Mouse (Mus musculus) heart, postnatal 0 days (tissue): ENCODE data around the gene Hunk. TPM values are rescaled to one million over a fixed set of nuclear protein-coding genes. Genes with fewer than 3 reads are reported as not detected.

ENCODE experiments used
- ATAC-seq: fragments of 200-750 bp; cut with Nextera tagmentation; 2 replicates; pipeline ENCODE4 v1.8.0; 2017; ENCODE audit warnings: low read depth, moderate number of reproducible peaks, moderate library complexity; ENCODE audit not compliant: insufficient read depth
- DNase-seq: peaks from one replicate; pipeline ENCODE4 v3.0.0-alpha.2; 2016; ENCODE audit warnings: low spot score
- H3K27ac ChIP-seq: fragments of 300-500 bp; sonication (generic); 2 replicates; pipeline ENCODE4 v1.5.1; 2014; ENCODE audit warnings: low read depth, mild to moderate bottlenecking
- H3K27me3 ChIP-seq: fragments of 300-500 bp; sonication (generic); 2 replicates; pipeline ENCODE4 v1.6.1; 2014; ENCODE audit warnings: low read length, mixed read lengths; ENCODE audit not compliant: control insufficient read depth, insufficient read depth
- H3K36me3 ChIP-seq: fragments of 300-500 bp; sonication (generic); replicated peaks from 2 replicates; pipeline ENCODE4 v1.6.1; 2014; ENCODE audit warnings: low read length, mixed read lengths; ENCODE audit not compliant: control insufficient read depth, insufficient read depth
- H3K4me1 ChIP-seq: fragments of 300-500 bp; sonication (generic); 2 replicates; pipeline ENCODE4 v1.6.1; 2014; ENCODE audit warnings: antibody characterized with exemption; ENCODE audit not compliant: control insufficient read depth, insufficient read depth
- H3K4me2 ChIP-seq: fragments of 300-500 bp; sonication (generic); 2 replicates; pipeline ENCODE4 v1.6.1; 2014; ENCODE audit warnings: low read depth, mild to moderate bottlenecking, low read length, moderate library complexity
- H3K4me3 ChIP-seq: fragments of 300-500 bp; sonication (generic); 2 replicates; pipeline ENCODE4 v1.5.1; 2014; ENCODE audit warnings: low read depth, low read length
- H3K9ac ChIP-seq: fragments of 300-500 bp; sonication (generic); replicated peaks from 2 replicates; pipeline ENCODE4 v1.6.1; 2014; ENCODE audit warnings: low read depth, low read length, mixed read lengths
- H3K9me3 ChIP-seq: fragments of 300-500 bp; sonication (generic); replicated peaks from 2 replicates; pipeline ENCODE4 v1.6.1; 2016; ENCODE audit warnings: low read length; ENCODE audit not compliant: control insufficient read depth
- CTCF ChIP-seq: IDR thresholded peaks from 2 replicates; pipeline ENCODE4 v1.5.1; 2016; ENCODE audit warnings: antibody characterized with exemption, control low read depth, low read depth
- EP300 ChIP-seq: IDR thresholded peaks from 2 replicates; pipeline ENCODE4 v1.6.1; 2016; ENCODE audit warnings: antibody characterized with exemption, low read depth
- WGBS: fragments of 180-500 bp; shearing (Covaris S2); extraction: QIAGEN DNeasy Blood & Tissue Kit; methylation state at CpG from one replicate; pipeline ENCODE4 v1.1.7; 2014; 5-methylcytosine and 5-hydroxymethylcytosine counted together
- polyA plus RNA-seq: library from polyadenylated mRNA; unstranded; fragments of >200 nt; fragmentation: Nextera tagmentation; extraction: Ambion mirVana; gene quantifications from 2 replicates; pipeline ENCODE4 v1.2.1, GENCODE M21; 2015
- total RNA-seq: library from RNA; depleted of rRNA; stranded (reverse); fragments of >200 nt; gene quantifications from 2 replicates; pipeline ENCODE4 v1.2.3, GENCODE M21; 2014; ENCODE audit warnings: low replicate concordance

The Hunk gene
- total and polyA plus RNA-seq, 2 experiments from 2014 or later = 1.6 to 3.3 TPM

GRCm38 (mm10) chr16:90416621-90417020 is 30.8 kb downstream of the Hunk start:
- DNase-seq = no peak
- Histone ChIP-seq H3K4me1 (peaks cover 6% of the 10 kb centered on the region; the same call in 1 of the 2 replicates), H3K4me3 (no peak overlapping the region), H3K27me3 (no peaks in the 10 kb centered on the region), H3K4me2 (no peak overlapping the region), H3K27ac (no peak overlapping the region), H3K36me3 (no peaks in the 10 kb centered on the region; the same call in 1 of the 2 replicates), H3K9me3 (no peaks in the 10 kb centered on the region), H3K9ac (no peak overlapping the region)
- TF ChIP-seq CTCF = no peak
- TF ChIP-seq EP300 = no peak
- no peak for ATAC-seq

- ATAC-seq (no peak), DNase-seq (peak; percentile 15)
- Histone ChIP-seq H3K27ac (no peak overlapping the region), H3K4me2 (no peak overlapping the region), H3K9me3 (no peaks in the 10 kb centered on the region), H3K36me3 (no peaks in the 10 kb centered on the region; the same call in 1 of the 2 replicates), H3K9ac (no peak overlapping the region), H3K27me3 (no peaks in the 10 kb centered on the region), H3K4me1 (peaks cover 25% of the 10 kb centered on the region), H3K4me3 (no peak overlapping the region)
- TF ChIP-seq EP300 (no peak), CTCF (no peak)
- WGBS = 23% methylated on average over 12 of the region's 12 CpGs
Measured at GRCm38 (mm10) chr16:90418661-90419060, 32.8 kb downstream of the Hunk start.

GRCm38 (mm10) chr16:90421145-90421544 is 35.3 kb downstream of the Hunk start:
- 71% methylated on average over 7 of the region's 7 CpGs for WGBS
- Histone ChIP-seq H3K4me1 (peaks cover 32% of the 10 kb centered on the region), H3K9ac (no peak overlapping the region), H3K36me3 (no peaks in the 10 kb centered on the region), H3K9me3 (no peaks in the 10 kb centered on the region), H3K27ac (no peak overlapping the region), H3K4me3 (no peak overlapping the region), H3K27me3 (no peaks in the 10 kb centered on the region), H3K4me2 (no peak overlapping the region)
- ATAC-seq (no peak), DNase-seq (no peak)
- TF ChIP-seq EP300 (no peak), CTCF (no peak)

- ATAC-seq (no peak), DNase-seq (no peak)
- no peaks in the 10 kb centered on the region for H3K9me3 ChIP-seq
- peaks cover 32% of the 10 kb centered on the region for H3K4me1 ChIP-seq
- H3K27me3 ChIP-seq = no peaks in the 10 kb centered on the region
- H3K27ac ChIP-seq = peak overlapping the region; percentile 27; the same call in 1 of the 2 replicates
- whole genome bisulfite sequencing = 66% methylated on average over 8 of the region's 8 CpGs
- H3K36me3 ChIP-seq = no peaks in the 10 kb centered on the region
- H3K9ac ChIP-seq = no peak overlapping the region; the same call in 1 of the 2 replicates
- H3K4me2 ChIP-seq = no peak overlapping the region
- H3K4me3 ChIP-seq = no peak overlapping the region
- no peak for TF ChIP-seq EP300
- TF ChIP-seq CTCF = no peak
Measured at GRCm38 (mm10) chr16:90421551-90421950, 35.7 kb downstream of the Hunk start.

GRCm38 (mm10) chr16:90422108-90422529 is 36.3 kb downstream of the Hunk start:
- Histone ChIP-seq H3K4me2 (no peak overlapping the region), H3K4me1 (peaks cover 32% of the 10 kb centered on the region), H3K27ac (peak overlapping the region; percentile 27; the same call in 1 of the 2 replicates), H3K9ac (no peak overlapping the region), H3K4me3 (no peak overlapping the region), H3K36me3 (no peaks in the 10 kb centered on the region), H3K9me3 (no peaks in the 10 kb centered on the region), H3K27me3 (no peaks in the 10 kb centered on the region)
- TF ChIP-seq CTCF = no peak
- no peak for TF ChIP-seq EP300
- WGBS = 36% methylated on average over 11 of the region's 11 CpGs
- ATAC-seq = no peak
- DNase-seq = peak; percentile 40

GRCm38 (mm10) chr16:90423898-90424297 is 38.1 kb downstream of the Hunk start:
- H3K4me3 ChIP-seq = no peak overlapping the region
- no peaks in the 10 kb centered on the region for H3K9me3 ChIP-seq
- no peak overlapping the region for H3K9ac ChIP-seq
- peak; percentile 26 for DNase-seq
- TF ChIP-seq EP300 = no peak
- TF ChIP-seq CTCF = no peak
- peak; percentile 45 for ATAC-seq
- H3K4me1 ChIP-seq = peaks cover 31% of the 10 kb centered on the region
- H3K36me3 ChIP-seq = no peaks in the 10 kb centered on the region
- no peaks in the 10 kb centered on the region for H3K27me3 ChIP-seq
- no peak overlapping the region for H3K4me2 ChIP-seq
- WGBS = 16% methylated on average over 3 of the region's 3 CpGs
- peak overlapping the region; percentile 54; the same call in 1 of the 2 replicates for H3K27ac ChIP-seq
